Mouse (Mus musculus): ENCODE measurements around the gene Mink1.

Gene Mink1

DNA sequence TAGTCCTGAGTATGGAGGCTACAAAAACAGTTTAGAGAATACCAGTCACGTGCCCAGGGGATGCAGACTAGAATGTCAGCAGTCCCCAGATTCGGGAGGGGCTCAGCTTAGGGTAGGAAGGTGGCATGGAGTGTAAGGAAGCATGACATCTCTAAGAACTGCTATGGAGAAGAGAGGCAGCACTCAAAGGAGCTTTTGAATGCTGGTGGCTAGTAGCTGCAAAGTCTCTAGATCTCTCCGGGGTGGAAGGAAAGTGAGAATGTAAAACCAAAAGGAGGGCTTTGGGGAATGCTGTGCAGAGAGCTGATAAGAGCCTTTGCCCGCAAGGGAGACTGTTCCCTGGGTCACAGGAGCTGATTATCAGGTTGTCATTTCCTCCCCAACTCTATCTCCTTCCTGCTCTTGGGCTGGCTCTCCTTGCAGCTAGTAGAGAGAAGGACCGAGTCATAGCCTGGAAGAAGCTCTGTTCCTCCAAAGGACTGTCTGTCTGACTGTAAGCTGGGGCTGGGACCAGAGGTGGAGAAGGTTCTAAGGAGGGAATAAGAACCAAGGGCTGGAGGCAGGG, 76.1 kb downstream of the Mink1 start, which contains the start of gene Gp1ba:
Gp1ba (plus strand) TSS at position 409 of the 565 bp plus-strand sequence.
- no peak for DNase-seq

DNA sequence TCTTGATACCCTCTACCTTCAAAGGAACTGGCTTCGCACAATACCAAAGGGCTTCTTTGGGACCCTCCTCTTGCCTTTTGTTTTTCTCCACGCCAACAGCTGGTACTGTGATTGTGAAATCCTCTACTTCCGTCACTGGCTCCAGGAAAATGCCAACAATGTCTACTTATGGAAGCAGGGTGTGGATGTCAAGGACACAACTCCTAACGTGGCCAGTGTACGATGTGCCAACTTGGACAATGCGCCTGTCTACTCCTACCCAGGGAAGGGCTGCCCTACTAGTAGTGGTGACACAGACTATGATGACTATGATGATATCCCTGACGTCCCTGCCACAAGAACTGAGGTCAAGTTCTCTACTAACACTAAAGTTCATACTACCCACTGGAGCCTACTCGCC, 77.3 kb downstream of the Mink1 start:
- no peak for DNase-seq

DNA sequence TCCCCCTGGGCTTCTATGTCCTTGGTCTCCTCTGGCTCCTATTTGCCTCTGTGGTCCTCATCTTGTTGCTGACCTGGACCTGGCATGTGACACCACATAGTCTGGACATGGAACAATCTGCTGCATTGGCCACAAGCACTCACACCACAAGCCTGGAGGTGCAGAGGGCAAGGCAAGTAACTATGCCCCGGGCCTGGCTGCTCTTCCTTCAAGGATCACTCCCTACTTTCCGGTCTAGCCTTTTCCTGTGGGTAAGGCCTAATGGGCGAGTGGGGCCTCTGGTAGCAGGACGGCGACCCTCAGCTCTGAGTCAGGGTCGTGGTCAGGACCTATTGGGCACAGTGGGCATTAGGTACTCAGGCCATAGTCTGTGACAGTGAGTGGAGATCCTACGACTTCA, 78.6 kb downstream of the Mink1 start:
- no peak for DNase-seq

GRCm38 (mm10) chr11:70643051-70643450, 80.4 kb downstream of the Mink1 start:
- DNase-seq, result no peak

- DNase-seq, result no peak
Measured at GRCm38 (mm10) chr11:70644564-70645103, 82.0 kb downstream of the Mink1 start.

DNA sequence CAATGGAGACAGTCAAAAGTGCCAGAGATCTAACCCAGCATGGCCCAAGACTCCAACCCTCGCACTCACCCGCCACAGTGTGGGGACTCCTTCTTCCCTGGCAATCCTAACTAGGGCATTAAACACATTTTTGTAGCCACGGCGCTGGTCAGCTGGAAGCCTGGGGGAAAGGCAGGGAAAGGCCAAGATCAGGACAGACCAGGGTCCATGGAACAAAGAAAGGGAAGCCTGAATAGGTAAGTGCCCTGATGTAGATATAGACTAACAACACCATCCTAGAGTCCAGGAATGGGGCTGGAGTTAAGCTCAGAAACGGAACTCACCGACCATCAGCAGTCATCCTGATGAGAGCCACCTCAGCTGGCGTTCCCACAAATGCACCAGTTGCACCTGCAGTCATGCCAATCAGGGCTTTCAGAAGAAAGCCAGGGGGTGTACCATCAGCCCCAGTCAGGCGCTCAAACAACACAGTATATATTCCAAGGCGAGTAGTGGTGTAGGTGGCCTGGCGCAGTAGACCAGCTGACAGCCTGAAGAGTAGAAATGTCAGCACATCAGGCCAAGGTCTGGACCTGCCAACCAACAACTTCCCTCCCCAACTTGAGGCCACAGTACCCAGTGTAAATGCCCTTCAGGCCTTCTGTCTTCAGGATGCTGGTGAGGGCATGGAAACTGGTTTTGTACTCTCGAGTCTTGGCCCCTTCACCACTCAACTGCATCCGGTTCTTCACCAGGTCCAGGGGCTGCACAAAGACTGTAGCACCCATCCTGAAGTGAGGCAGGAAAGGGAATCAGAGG, 83.0 kb downstream of the Mink1 start:
- no peak for DNase-seq

DNA sequence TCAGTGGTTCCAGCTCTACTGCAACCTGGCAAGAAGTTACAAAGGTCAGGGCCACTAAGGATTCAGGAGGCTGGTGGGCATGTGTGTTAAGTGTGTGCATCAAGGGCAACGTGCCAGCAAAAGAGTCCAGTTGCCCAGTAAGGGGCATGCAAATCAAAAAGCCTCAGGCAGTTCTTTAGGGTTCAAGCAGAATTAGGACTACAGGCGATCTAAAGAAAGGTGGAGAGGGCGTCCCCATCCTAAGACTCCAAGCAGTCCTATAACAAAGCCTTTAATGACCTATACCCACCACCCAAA, 83.5 kb downstream of the Mink1 start:
- no peak for DNase-seq

- peak; percentile 97 for DNase-seq
Measured at GRCm38 (mm10) chr11:70646691-70647650, 84.3 kb downstream of the Mink1 start, which contains the start of the genes Rnf167 and Slc25a11. TSS of gene Rnf167 (plus strand) at chr11:70647235. TSS of gene Slc25a11 (minus strand) at chr11:70647479.

DNA sequence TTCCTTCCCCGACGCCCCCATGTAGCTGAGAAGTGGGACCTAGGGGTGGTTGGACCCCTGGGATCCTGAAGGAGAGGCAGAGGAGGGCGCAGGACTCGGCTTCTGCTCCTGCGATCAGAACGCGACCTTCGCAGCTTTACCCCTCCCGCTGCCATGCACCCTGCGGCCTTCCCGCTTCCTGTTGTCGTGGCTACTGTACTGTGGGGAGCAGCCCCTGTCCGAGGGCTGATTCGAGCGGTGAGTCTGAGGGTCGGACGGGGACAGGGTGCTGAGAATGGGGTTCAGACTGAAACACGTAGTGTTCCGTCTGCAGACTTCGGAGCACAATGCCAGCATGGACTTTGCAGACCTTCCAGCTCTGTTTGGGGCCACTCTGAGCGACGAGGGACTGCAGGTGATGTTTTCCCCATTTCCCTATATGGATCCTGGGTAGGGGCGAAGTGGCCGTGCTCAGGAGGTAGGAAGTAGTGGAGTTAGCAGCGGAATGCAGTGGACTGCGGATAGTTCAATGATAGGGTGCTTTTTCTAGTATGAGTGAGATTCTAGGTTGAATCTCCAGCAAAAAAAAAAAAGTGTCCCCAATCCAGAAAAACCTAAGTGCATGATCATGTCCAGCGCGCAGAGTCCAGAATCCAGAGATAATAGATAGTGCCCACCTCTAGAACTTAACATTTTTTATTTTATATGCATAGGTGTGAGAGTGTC, 85.2 kb downstream of the Mink1 start:
- peak; percentile 66 for DNase-seq

GRCm38 (mm10) chr11:70648512-70648911, 85.8 kb downstream of the Mink1 start:
- no peak for DNase-seq

DNA sequence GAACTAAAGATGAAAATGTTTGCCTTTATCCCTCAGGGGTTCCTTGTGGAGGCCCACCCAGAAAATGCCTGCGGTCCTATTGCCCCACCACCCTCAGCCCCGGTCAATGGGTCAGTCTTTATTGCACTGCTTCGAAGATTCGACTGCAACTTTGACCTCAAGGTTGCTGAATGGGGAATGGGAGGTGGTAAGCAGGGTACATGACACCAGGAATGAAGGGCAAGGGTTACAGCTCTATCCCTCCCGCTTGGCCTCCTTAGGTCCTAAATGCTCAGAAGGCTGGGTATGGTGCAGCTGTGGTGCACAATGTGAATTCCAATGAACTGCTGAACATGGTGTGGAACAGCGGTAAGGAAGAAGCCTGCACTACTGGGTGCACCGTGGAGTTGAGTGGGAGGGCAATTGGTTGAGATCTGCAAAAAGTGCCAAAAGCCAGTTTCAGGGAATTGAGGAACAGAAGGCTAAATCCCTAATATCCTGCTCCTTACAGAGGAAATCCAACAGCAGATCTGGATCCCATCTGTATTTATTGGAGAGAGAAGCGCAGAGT, 86.6 kb downstream of the Mink1 start:
- no peak for DNase-seq

DNA sequence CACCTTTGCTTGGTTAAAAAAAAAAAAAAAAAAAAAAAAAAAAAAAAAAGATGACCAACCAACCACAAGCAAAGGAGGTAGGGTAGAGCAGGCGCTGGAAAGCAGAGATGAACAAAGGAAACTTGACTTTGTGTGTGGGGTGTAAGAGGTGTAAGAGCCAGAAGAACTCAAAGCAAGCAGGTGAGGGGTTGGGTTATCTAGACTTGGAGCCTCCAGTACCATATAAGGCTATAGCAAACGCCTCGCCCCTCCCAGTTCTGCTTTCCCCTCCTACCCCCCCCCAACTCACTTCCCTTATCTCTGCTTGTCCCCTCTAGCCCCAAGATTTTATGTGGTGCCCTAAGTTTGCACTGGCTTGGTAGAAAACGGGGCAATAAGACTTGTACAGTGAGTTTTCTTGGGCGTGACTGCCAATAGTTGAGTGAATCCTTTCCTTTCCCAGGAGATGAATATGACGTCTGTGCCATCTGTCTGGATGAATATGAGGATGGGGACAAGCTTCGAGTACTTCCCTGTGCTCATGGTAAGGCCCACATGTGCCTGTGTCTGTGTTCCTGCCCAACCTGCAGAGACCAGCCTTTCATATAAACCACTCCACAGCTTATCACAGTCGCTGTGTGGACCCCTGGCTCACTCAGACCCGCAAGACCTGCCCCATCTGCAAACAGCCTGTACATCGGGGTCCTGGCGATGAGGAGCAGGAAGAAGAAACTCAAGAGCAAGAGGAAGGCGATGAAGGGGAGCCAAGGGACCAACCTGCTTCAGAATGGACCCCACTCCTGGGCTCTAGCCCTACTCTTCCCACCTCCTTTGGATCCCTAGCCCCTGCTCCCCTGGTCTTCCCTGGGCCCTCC, 87.9 kb downstream of the Mink1 start:
- peak; percentile 61 for DNase-seq

- no peak for DNase-seq
Measured at GRCm38 (mm10) chr11:70651391-70651790, 88.7 kb downstream of the Mink1 start.

- DNase-seq, result peak; percentile 65
Measured at GRCm38 (mm10) chr11:70652029-70652883, 89.6 kb downstream of the Mink1 start.

DNA sequence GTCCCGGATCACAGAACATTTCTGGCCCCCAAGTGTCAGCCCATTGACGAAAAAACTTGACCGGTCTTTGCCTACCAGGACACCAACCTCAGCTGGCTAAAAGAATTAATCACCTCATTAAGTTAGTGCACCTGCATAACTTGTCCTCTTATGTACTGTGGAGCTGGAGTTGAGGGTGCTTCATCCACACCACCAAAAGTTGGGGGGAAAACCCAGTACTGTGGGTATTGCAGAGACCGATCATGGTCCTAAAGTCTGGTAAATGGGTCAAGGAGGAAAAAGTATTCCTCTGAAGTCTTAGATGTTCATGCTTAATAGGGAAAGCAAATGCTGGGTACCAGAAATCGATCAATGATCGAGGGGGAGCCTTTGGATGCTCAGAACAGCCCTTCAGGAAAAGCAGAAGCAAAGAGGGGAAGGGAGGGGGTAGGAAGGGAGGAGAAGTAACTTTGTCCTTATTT, 90.2 kb downstream of the Mink1 start:
- DNase-seq, result no peak

- peak; percentile 86 for DNase-seq
Measured at GRCm38 (mm10) chr11:70653345-70654197, 90.9 kb downstream of the Mink1 start.

GRCm38 (mm10) chr11:70654198-70654922, 91.7 kb downstream of the Mink1 start, which contains the start of gene Pfn1:
TSS of gene Pfn1 (minus strand) at chr11:70654644.
- peak; percentile 83 for DNase-seq

DNA sequence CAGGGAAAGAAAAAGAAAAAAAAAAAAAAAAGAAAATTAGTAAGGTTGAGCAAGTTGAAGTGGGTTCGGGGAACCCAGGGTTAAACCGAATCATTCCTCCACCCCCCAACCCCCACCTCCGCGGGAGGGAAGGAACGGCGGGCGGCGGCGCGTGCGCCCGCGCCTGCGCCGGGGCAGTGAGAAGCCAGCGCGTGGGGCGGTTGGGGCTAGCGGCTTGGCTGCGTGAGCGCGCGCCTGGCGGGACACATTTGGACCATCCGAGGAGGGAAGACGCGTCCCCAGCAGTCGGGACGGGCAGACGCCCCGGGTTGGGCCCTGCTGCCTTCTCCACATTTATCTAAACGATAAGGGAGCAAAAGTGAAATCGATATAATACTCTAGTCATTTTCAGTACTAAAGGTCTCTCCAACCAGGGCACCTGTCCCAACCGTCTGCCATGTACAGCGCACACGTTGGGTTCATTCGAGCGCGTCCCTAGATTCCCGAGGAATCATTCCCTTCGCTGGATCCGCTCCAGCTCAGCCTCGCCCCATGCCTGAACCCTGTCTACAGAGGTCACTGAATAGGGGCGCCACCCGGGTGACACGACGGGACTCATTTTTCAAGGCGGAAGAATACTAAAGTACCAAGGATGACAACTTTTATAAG, 92.4 kb downstream of the Mink1 start:
- DNase-seq, result peak; percentile 84

Measured in thymus, postnatal 25 days (tissue).